Mouse (Mus musculus) limb, embryonic 15.5 days (tissue): ENCODE measurements around the gene Krt39. TPM values are rescaled to one million over a fixed set of nuclear protein-coding genes. Genes with fewer than 3 reads are reported as not detected.

Experiments
- ATAC-seq: fragments of 200-750 bp; cut with Nextera tagmentation; 2 replicates; pipeline ENCODE4 v1.8.0; 2017; ENCODE audit warnings: low read depth, moderate TSS enrichment; ENCODE audit not compliant: insufficient number of reproducible peaks, low FRiP score, low TSS enrichment
- H3K27ac ChIP-seq: fragments of 300-500 bp; sonication (generic); 2 replicates; pipeline ENCODE4 v1.5.1; 2015; ENCODE audit warnings: moderate library complexity, mild to moderate bottlenecking, inconsistent platforms
- H3K27me3 ChIP-seq: fragments of 300-500 bp; sonication (generic); 2 replicates; pipeline ENCODE4 v1.6.1; 2015; ENCODE audit warnings: inconsistent platforms
- H3K36me3 ChIP-seq: fragments of 300-500 bp; sonication (generic); 2 replicates; pipeline ENCODE4 v1.6.1; 2015; ENCODE audit warnings: inconsistent platforms
- H3K4me1 ChIP-seq: fragments of 300-500 bp; sonication (generic); 2 replicates; pipeline ENCODE4 v1.6.1; 2015; ENCODE audit warnings: inconsistent platforms
- H3K4me2 ChIP-seq: fragments of 300-500 bp; sonication (generic); 2 replicates; pipeline ENCODE4 v1.6.1; 2015; ENCODE audit warnings: mild to moderate bottlenecking, inconsistent platforms
- H3K4me3 ChIP-seq: fragments of 300-500 bp; sonication (generic); 2 replicates; pipeline ENCODE4 v1.5.1; 2015; ENCODE audit warnings: mild to moderate bottlenecking, inconsistent platforms
- H3K9ac ChIP-seq: fragments of 300-500 bp; sonication (generic); 2 replicates; pipeline ENCODE4 v1.6.1; 2015; ENCODE audit warnings: inconsistent platforms
- H3K9me3 ChIP-seq: fragments of 300-500 bp; sonication (generic); 2 replicates; pipeline ENCODE4 v1.6.1; 2016; ENCODE audit warnings: inconsistent platforms
- WGBS: fragments of 180-500 bp; shearing (Covaris S2); methylation state at CpG from one replicate; pipeline ENCODE4 v1.1.7; 2015; 5-methylcytosine and 5-hydroxymethylcytosine counted together
- polyA plus RNA-seq: library from polyadenylated mRNA; unstranded; fragments of >200 nt; fragmentation: Nextera tagmentation; extraction: Ambion mirVana; gene quantifications from 2 replicates; pipeline ENCODE4 v1.2.1, GENCODE M21; 2015

The Krt39 gene
- polyA plus RNA-seq, result 0.15 TPM in 1 of 2 replicates, not detected in the other

GRCm38 (mm10) chr11:99521288-99521860 lies at the start of gene Krt39:
Gene Krt39, minus strand, starts transcription at chr11:99521338.
- no peaks in the 10 kb centered on the region for H3K27me3 ChIP-seq
- no peaks in the 10 kb centered on the region for H3K9me3 ChIP-seq
- no peak within 1 kb of the TSS for H3K4me2 ChIP-seq
- H3K4me1 ChIP-seq, result no peaks in the 10 kb centered on the region
- no peak within 1 kb of the TSS for H3K4me3 ChIP-seq
- WGBS, result 23% methylated on average over 13 of the region's 13 CpGs
- H3K9ac ChIP-seq, result no peak within 1 kb of the TSS
- no peak for ATAC-seq
- no peak within 1 kb of the TSS for H3K27ac ChIP-seq
- H3K36me3 ChIP-seq, result no peaks in the 10 kb centered on the region

DNA sequence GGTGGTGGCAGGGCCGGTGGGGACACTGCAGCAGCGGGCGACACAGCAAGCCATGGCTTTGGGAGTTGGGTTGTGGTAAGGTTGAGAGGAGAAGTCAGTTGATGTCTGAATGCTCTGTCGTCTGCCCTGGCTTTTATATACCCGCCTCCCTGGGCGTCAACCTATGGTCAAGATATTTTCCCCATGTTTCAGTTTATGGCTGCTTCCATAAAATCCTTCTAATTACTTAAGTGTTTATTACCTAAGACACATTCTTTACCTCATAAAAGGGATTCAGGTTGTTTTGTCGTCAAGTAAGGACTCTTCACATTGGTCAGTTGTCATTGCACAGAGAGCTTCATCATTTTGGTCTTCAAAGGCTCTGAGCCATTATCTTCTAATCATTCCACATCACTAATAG lies 45.4 kb upstream of the Krt39 start, which contains the start of gene Krtap3-1:
Gene Krtap3-1 (minus strand): TSS at position 101 of the 400 bp plus-strand sequence.
- no peaks in the 10 kb centered on the region for H3K27me3 ChIP-seq
- no peak within 1 kb of the TSS for H3K4me2 ChIP-seq
- H3K9me3 ChIP-seq, result no peaks in the 10 kb centered on the region
- no peak within 1 kb of the TSS for H3K27ac ChIP-seq
- no peaks in the 10 kb centered on the region for H3K4me1 ChIP-seq
- ATAC-seq, result no peak
- WGBS, result 68% methylated on average over 7 of the region's 7 CpGs
- H3K4me3 ChIP-seq, result no peak within 1 kb of the TSS
- no peak within 1 kb of the TSS for H3K9ac ChIP-seq
- H3K36me3 ChIP-seq, result no peaks in the 10 kb centered on the region

GRCm38 (mm10) chr11:99562580-99562979 lies 41.4 kb upstream of the Krt39 start:
- Histone ChIP-seq H3K4me3 (no peak overlapping the region), H3K36me3 (no peaks in the 10 kb centered on the region), H3K4me2 (no peak overlapping the region), H3K27me3 (no peaks in the 10 kb centered on the region), H3K9ac (no peak overlapping the region), H3K9me3 (no peaks in the 10 kb centered on the region), H3K27ac (no peak overlapping the region), H3K4me1 (no peaks in the 10 kb centered on the region)
- 83% methylated on average over 6 of the region's 6 CpGs for WGBS
- no peak for ATAC-seq

GRCm38 (mm10) chr11:99559366-99559765 lies 38.2 kb upstream of the Krt39 start, which contains the start of gene Gm11939:
Gene Gm11939, minus strand, starts transcription at chr11:99559466.
- H3K9me3 ChIP-seq, result no peaks in the 10 kb centered on the region
- no peaks in the 10 kb centered on the region for H3K36me3 ChIP-seq
- no peak within 1 kb of the TSS for H3K4me2 ChIP-seq
- H3K4me1 ChIP-seq, result no peaks in the 10 kb centered on the region
- ATAC-seq, result no peak
- H3K27me3 ChIP-seq, result no peaks in the 10 kb centered on the region
- no peak within 1 kb of the TSS for H3K27ac ChIP-seq
- H3K4me3 ChIP-seq, result no peak within 1 kb of the TSS
- H3K9ac ChIP-seq, result no peak within 1 kb of the TSS
- 86% methylated on average over 9 of the region's 9 CpGs for WGBS

DNA sequence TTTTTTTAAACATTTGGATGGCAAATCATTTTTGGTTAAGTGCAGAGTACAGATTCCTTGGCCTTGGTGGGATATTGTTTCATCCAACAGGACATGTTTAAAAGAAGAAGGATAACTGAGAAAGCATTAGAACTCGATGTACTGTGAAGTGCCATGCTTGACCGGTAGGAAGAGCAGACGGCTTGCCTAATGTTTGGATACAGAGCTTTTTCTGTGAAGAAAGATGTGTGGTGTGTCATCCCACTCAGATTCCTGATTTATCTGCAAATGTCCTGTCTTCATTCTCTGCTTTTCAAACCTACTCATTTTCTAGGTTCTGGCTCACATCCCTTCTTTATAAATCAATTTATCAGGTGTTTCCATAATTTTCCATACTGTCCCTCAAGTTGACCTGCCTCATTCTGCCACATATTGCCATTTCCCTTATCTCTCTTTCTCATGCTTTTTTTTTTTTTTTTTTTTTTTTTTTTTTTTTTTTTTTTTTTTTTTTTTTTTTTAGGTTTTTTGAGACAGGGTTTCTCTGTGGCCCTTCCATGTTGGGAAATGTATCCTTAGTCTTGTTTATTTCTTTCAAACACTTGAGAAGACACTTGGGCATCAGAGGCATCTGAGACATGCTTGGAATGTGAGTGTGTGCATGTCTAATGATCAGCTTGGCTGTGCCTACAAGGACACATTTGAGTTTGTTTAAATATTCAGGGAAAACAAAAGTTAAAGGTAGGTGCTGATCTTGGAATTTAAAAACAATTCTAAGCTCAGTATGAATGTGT lies 37.0 kb upstream of the Krt39 start:
- no peaks in the 10 kb centered on the region for H3K36me3 ChIP-seq
- H3K4me1 ChIP-seq, result no peaks in the 10 kb centered on the region
- no peak overlapping the region for H3K4me3 ChIP-seq
- H3K9ac ChIP-seq, result no peak overlapping the region
- no peaks in the 10 kb centered on the region for H3K9me3 ChIP-seq
- H3K27ac ChIP-seq, result no peak overlapping the region
- no peak for ATAC-seq
- H3K4me2 ChIP-seq, result no peak overlapping the region
- WGBS, result 81% methylated on average over 3 of the region's 3 CpGs
- no peaks in the 10 kb centered on the region for H3K27me3 ChIP-seq

DNA sequence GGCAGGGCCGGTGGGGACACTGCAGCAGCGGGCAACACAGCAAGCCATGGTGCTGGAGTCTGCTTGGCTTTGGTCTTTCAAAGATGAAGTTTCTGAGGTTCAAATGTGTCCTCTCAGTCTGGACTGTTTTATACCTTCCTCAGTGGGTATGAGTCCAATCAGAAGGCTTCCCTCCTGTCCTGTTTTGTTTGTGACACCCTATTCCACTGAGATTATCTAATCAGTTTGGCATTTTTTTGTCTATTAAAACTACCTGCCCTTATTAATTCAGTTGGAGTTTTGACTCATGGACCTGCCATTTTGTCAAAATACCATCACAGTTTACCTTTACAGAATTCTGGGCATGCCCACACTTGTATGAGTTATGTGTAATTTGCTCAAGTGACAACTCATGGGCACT lies 35.6 kb upstream of the Krt39 start, which contains the start of gene Krtap3-2:
Gene Krtap3-2 (minus strand): TSS at position 101 of the 400 bp plus-strand sequence.
- no peak for ATAC-seq
- Histone ChIP-seq H3K36me3 (no peaks in the 10 kb centered on the region), H3K4me3 (no peak within 1 kb of the TSS), H3K4me2 (no peak within 1 kb of the TSS), H3K9ac (no peak within 1 kb of the TSS), H3K27me3 (no peaks in the 10 kb centered on the region), H3K27ac (no peak within 1 kb of the TSS), H3K4me1 (no peaks in the 10 kb centered on the region), H3K9me3 (no peaks in the 10 kb centered on the region)
- WGBS, result 62% methylated on average over 2 of the region's 2 CpGs

DNA sequence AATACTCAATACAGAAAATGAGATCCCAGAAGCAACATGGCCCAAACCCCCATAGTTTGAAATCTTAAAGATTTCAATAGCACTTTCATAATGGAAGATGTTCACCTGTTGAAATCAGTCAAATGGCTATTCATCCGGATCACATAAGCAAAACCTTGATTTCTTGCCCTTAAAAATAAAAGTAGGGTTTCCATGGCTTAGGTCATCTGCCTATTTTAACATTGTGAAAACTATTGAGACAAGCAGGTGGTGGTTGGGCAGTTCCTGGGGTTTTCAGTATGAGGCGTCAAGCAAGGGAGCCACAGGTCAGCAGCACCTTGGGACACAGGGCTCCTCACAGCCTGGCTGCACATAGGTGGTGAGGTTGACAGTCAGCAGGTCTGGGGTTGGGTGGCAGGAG lies 35.1 kb upstream of the Krt39 start:
- H3K4me1 ChIP-seq, result no peaks in the 10 kb centered on the region
- no peaks in the 10 kb centered on the region for H3K27me3 ChIP-seq
- WGBS, result 83% methylated on average over 2 of the region's 2 CpGs
- no peak overlapping the region for H3K4me2 ChIP-seq
- no peak for ATAC-seq
- no peak overlapping the region for H3K9ac ChIP-seq
- H3K4me3 ChIP-seq, result no peak overlapping the region
- no peak overlapping the region for H3K27ac ChIP-seq
- no peaks in the 10 kb centered on the region for H3K36me3 ChIP-seq
- H3K9me3 ChIP-seq, result no peaks in the 10 kb centered on the region

GRCm38 (mm10) chr11:99550765-99551164 lies 29.6 kb upstream of the Krt39 start, which contains the start of gene Krtap3-3:
Gene Krtap3-3, minus strand, starts transcription at chr11:99550865.
- no peak within 1 kb of the TSS for H3K27ac ChIP-seq

GRCm38 (mm10) chr11:99547892-99548291 lies 26.8 kb upstream of the Krt39 start:
- H3K4me2 ChIP-seq, result no peak overlapping the region
- no peaks in the 10 kb centered on the region for H3K36me3 ChIP-seq
- no peaks in the 10 kb centered on the region for H3K9me3 ChIP-seq
- no peaks in the 10 kb centered on the region for H3K4me1 ChIP-seq
- no peak overlapping the region for H3K9ac ChIP-seq
- H3K27me3 ChIP-seq, result no peaks in the 10 kb centered on the region
- no peak for ATAC-seq
- no peak overlapping the region for H3K4me3 ChIP-seq
- H3K27ac ChIP-seq, result no peak overlapping the region

More at GRCm38 (mm10) chr11:99550765-99551164, 29.6 kb upstream of the Krt39 start, which contains the start of gene Krtap3-3:
- no peaks in the 10 kb centered on the region for H3K27me3 ChIP-seq
- H3K4me1 ChIP-seq, result no peaks in the 10 kb centered on the region
- no peak within 1 kb of the TSS for H3K4me2 ChIP-seq
- no peak within 1 kb of the TSS for H3K9ac ChIP-seq
- no peak for ATAC-seq
- H3K9me3 ChIP-seq, result no peaks in the 10 kb centered on the region
- no peaks in the 10 kb centered on the region for H3K36me3 ChIP-seq
- WGBS, result 57% methylated on average over 4 of the region's 4 CpGs
- no peak within 1 kb of the TSS for H3K4me3 ChIP-seq

GRCm38 (mm10) chr11:99539721-99540120 lies 18.6 kb upstream of the Krt39 start:
- 0 out of 2 replicates have a peak, but pooled peaks cover 3% of the 10 kb centered on the region for H3K4me1 ChIP-seq
- H3K9ac ChIP-seq, result no peak overlapping the region
- 59% methylated on average over 9 of the region's 9 CpGs for WGBS
- H3K36me3 ChIP-seq, result no peaks in the 10 kb centered on the region
- no peaks in the 10 kb centered on the region for H3K9me3 ChIP-seq
- no peak overlapping the region for H3K4me3 ChIP-seq
- ATAC-seq, result no peak
- no peak overlapping the region for H3K4me2 ChIP-seq
- H3K27ac ChIP-seq, result no peak overlapping the region
- no peaks in the 10 kb centered on the region for H3K27me3 ChIP-seq

DNA sequence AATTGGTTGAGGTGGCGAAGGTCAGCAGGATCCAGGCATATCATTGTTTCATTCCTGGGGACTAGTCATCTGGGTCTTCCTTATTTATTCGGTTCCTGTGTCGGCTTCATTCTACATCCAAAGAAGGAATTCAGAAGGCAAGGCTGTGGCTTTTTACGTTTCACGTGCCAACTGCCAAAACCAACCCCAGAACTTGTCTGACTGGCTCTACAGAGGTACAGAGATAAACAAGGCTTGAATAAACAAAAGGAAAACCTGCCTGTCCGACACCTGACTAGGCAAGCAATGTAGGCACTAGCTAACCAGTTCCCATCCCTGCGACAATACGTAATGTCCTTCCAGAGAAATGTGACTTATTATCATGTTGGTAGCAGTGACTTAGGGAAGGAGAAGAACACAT lies 7.0 kb downstream of the Krt39 start:
- H3K9me3 ChIP-seq, result no peaks in the 10 kb centered on the region
- ATAC-seq, result no peak
- no peak overlapping the region for H3K4me2 ChIP-seq

DNA sequence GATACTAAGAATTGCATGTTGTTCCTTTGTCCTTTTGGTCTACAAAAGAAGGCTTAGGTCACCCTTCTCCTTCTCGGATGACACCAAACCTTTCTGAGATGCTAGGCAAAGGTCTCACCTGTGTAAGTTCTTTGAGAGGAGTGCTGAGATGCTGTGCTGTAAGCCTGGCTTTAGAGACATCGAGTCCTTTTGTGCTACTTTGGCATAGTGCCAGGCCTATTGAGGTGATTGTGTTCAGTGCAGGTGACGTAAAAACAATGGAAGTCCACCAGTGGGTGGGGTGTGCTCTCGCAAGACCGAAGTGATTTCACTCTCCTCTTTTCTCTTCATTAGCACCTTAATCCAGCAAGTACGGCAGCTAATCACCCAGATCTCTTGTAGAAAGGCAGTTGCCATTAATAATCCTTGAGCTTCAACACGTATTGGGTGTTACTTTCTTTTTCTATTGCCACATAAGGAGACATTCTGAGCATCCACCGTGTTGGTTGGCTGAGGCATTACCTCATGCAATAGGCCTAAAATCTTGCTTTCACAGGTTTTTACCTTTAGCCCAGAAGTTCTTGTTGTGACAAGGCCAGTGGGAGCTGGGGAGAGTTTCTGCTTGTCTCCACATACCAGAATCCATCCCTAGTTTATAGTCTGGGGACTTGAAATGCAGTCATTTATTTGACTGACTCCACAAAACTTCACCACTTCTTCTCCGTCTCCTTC lies 20.9 kb downstream of the Krt39 start:
- Histone ChIP-seq H3K27me3 (no peaks in the 10 kb centered on the region), H3K4me3 (no peak overlapping the region), H3K4me2 (no peak overlapping the region), H3K9me3 (no peaks in the 10 kb centered on the region), H3K4me1 (no peaks in the 10 kb centered on the region), H3K36me3 (no peaks in the 10 kb centered on the region), H3K9ac (no peak overlapping the region), H3K27ac (no peak overlapping the region)
- ATAC-seq, result no peak
- 81% methylated on average over 9 of the region's 9 CpGs for WGBS

More for the DNA sequence above, 7.0 kb downstream of the Krt39 start:
- no peaks in the 10 kb centered on the region for H3K36me3 ChIP-seq
- H3K4me1 ChIP-seq, result no peaks in the 10 kb centered on the region
- H3K4me3 ChIP-seq, result no peak overlapping the region
- no peaks in the 10 kb centered on the region for H3K27me3 ChIP-seq
- WGBS, result 75% methylated on average over 8 of the region's 8 CpGs
- H3K27ac ChIP-seq, result no peak overlapping the region
- H3K9ac ChIP-seq, result no peak overlapping the region
